Mouse (Mus musculus) forebrain, embryonic 12.5 days (tissue): Measurements from ENCODE around the gene Slc5a2. TPM values are rescaled to one million over a fixed set of nuclear protein-coding genes. Genes with fewer than 3 reads are reported as not detected.

Experiments used
- ATAC-seq: fragments of 200-750 bp; cut with Nextera tagmentation; 2 replicates; pipeline ENCODE4 v1.8.0; 2017; ENCODE audit warnings: moderate TSS enrichment; ENCODE audit not compliant: low FRiP score
- H3K27ac ChIP-seq: fragments of 300-500 bp; sonication (generic); 2 replicates; pipeline ENCODE4 v1.5.1; 2016; ENCODE audit warnings: mild to moderate bottlenecking
- H3K27me3 ChIP-seq: fragments of 300-500 bp; sonication (generic); 2 replicates; pipeline ENCODE4 v1.6.1; 2016; ENCODE audit warnings: mild to moderate bottlenecking
- H3K36me3 ChIP-seq: fragments of 300-500 bp; sonication (generic); replicated peaks from 2 replicates; pipeline ENCODE4 v1.6.1; 2016; ENCODE audit warnings: mild to moderate bottlenecking
- H3K4me1 ChIP-seq: fragments of 300-500 bp; sonication (generic); 2 replicates; pipeline ENCODE4 v1.6.1; 2016
- H3K4me2 ChIP-seq: fragments of 300-500 bp; sonication (generic); 2 replicates; pipeline ENCODE4 v1.6.1; 2016; ENCODE audit warnings: mild to moderate bottlenecking, moderate library complexity
- H3K4me3 ChIP-seq: fragments of 300-500 bp; sonication (generic); replicated peaks from 2 replicates; pipeline ENCODE4 v1.5.1; 2016; ENCODE audit warnings: mild to moderate bottlenecking
- H3K9ac ChIP-seq: fragments of 300-500 bp; sonication (generic); 2 replicates; pipeline ENCODE4 v1.6.1; 2016; ENCODE audit warnings: mild to moderate bottlenecking
- H3K9me3 ChIP-seq: fragments of 300-500 bp; sonication (generic); 2 replicates; pipeline ENCODE4 v1.6.1; 2016
- WGBS: fragments of 180-500 bp; shearing (Covaris S2); methylation state at CpG from one replicate; pipeline ENCODE4 v1.1.7; 2016; 5-methylcytosine and 5-hydroxymethylcytosine counted together
- polyA plus RNA-seq: library from polyadenylated mRNA; unstranded; fragments of >200 nt; fragmentation: Nextera tagmentation; extraction: Ambion mirVana; gene quantifications from 2 replicates; pipeline ENCODE4 v1.2.1, GENCODE M21; 2016

The Slc5a2 gene
- polyA plus RNA-seq, 1 experiment from 2014 or later = not detected

GRCm38 (mm10) chr7:128307851-128308250 lies 42.4 kb downstream of the Slc5a2 start:
- Histone ChIP-seq H3K27ac (no peak overlapping the region), H3K4me1 (no peaks in the 10 kb centered on the region), H3K4me3 (no peak overlapping the region), H3K9ac (no peak overlapping the region), H3K9me3 (no peaks in the 10 kb centered on the region), H3K4me2 (no peak overlapping the region), H3K36me3 (no peaks in the 10 kb centered on the region), H3K27me3 (0 out of 2 replicates have a peak, but pooled peaks cover 6% of the 10 kb centered on the region)
- ATAC-seq = no peak

- Histone ChIP-seq H3K9me3 (no peaks in the 10 kb centered on the region), H3K27ac (no peak overlapping the region), H3K36me3 (no peaks in the 10 kb centered on the region), H3K4me1 (no peaks in the 10 kb centered on the region), H3K9ac (no peak overlapping the region), H3K4me2 (no peak overlapping the region), H3K27me3 (0 out of 2 replicates have a peak, but pooled peaks cover under 1% of the 10 kb centered on the region), H3K4me3 (no peak overlapping the region)
- no peak for ATAC-seq
- 78% methylated on average over 3 of the region's 3 CpGs for WGBS
Measured at GRCm38 (mm10) chr7:128309216-128309615, 43.8 kb downstream of the Slc5a2 start.

GRCm38 (mm10) chr7:128309776-128310175 lies 44.3 kb downstream of the Slc5a2 start:
- H3K9ac ChIP-seq = no peak overlapping the region
- no peaks in the 10 kb centered on the region for H3K4me1 ChIP-seq
- 82% methylated on average over 1 of the region's 1 CpGs for WGBS
- no peaks in the 10 kb centered on the region for H3K36me3 ChIP-seq
- no peak for ATAC-seq
- H3K4me2 ChIP-seq = no peak overlapping the region
- no peaks in the 10 kb centered on the region for H3K9me3 ChIP-seq
- H3K27ac ChIP-seq = no peak overlapping the region
- no peaks in the 10 kb centered on the region for H3K27me3 ChIP-seq
- no peak overlapping the region for H3K4me3 ChIP-seq

- Histone ChIP-seq H3K9ac (no peak overlapping the region), H3K9me3 (no peaks in the 10 kb centered on the region), H3K27ac (no peak overlapping the region), H3K4me2 (no peak overlapping the region), H3K4me3 (no peak overlapping the region), H3K36me3 (no peaks in the 10 kb centered on the region), H3K4me1 (no peaks in the 10 kb centered on the region), H3K27me3 (no peaks in the 10 kb centered on the region)
- WGBS = 77% methylated on average over 8 of the region's 8 CpGs
- no peak for ATAC-seq
Measured at GRCm38 (mm10) chr7:128310229-128310688, 44.8 kb downstream of the Slc5a2 start.

- no peak overlapping the region for H3K9ac ChIP-seq
- H3K36me3 ChIP-seq = no peaks in the 10 kb centered on the region
- no peak overlapping the region for H3K4me2 ChIP-seq
- no peak for ATAC-seq
- no peaks in the 10 kb centered on the region for H3K9me3 ChIP-seq
- H3K27ac ChIP-seq = no peak overlapping the region
- WGBS = 74% methylated on average over 3 of the region's 3 CpGs
- no peak overlapping the region for H3K4me3 ChIP-seq
- H3K27me3 ChIP-seq = no peaks in the 10 kb centered on the region
- no peaks in the 10 kb centered on the region for H3K4me1 ChIP-seq
Measured at GRCm38 (mm10) chr7:128311263-128311662, 45.8 kb downstream of the Slc5a2 start.

- WGBS = 80% methylated on average over 8 of the region's 8 CpGs
- H3K9me3 ChIP-seq = no peaks in the 10 kb centered on the region
- no peak overlapping the region for H3K27ac ChIP-seq
- no peak overlapping the region for H3K9ac ChIP-seq
- H3K4me3 ChIP-seq = no peak overlapping the region
- no peaks in the 10 kb centered on the region for H3K27me3 ChIP-seq
- H3K4me1 ChIP-seq = no peaks in the 10 kb centered on the region
- no peaks in the 10 kb centered on the region for H3K36me3 ChIP-seq
- no peak overlapping the region for H3K4me2 ChIP-seq
- no peak for ATAC-seq
Measured at GRCm38 (mm10) chr7:128311811-128312210, 46.4 kb downstream of the Slc5a2 start.

- Histone ChIP-seq H3K4me2 (no peak overlapping the region), H3K4me3 (no peak overlapping the region), H3K9me3 (no peaks in the 10 kb centered on the region), H3K9ac (no peak overlapping the region), H3K27me3 (no peaks in the 10 kb centered on the region), H3K27ac (no peak overlapping the region), H3K36me3 (no peaks in the 10 kb centered on the region), H3K4me1 (no peaks in the 10 kb centered on the region)
- WGBS = 76% methylated on average over 13 of the region's 13 CpGs
- ATAC-seq = no peak
Measured at GRCm38 (mm10) chr7:128312375-128313059, 47.1 kb downstream of the Slc5a2 start.

GRCm38 (mm10) chr7:128313601-128314000 lies 48.1 kb downstream of the Slc5a2 start:
- WGBS = 85% methylated on average over 2 of the region's 2 CpGs
- Histone ChIP-seq H3K27ac (no peak overlapping the region), H3K4me3 (no peak overlapping the region), H3K9me3 (no peaks in the 10 kb centered on the region), H3K9ac (no peak overlapping the region), H3K4me2 (no peak overlapping the region), H3K4me1 (no peaks in the 10 kb centered on the region), H3K27me3 (no peaks in the 10 kb centered on the region), H3K36me3 (no peaks in the 10 kb centered on the region)
- no peak for ATAC-seq

GRCm38 (mm10) chr7:128314491-128314890 lies 49.0 kb downstream of the Slc5a2 start:
- Histone ChIP-seq H3K4me2 (no peak overlapping the region), H3K36me3 (no peaks in the 10 kb centered on the region), H3K9me3 (no peaks in the 10 kb centered on the region), H3K9ac (no peak overlapping the region), H3K4me3 (no peak overlapping the region), H3K27me3 (no peaks in the 10 kb centered on the region), H3K27ac (no peak overlapping the region), H3K4me1 (no peaks in the 10 kb centered on the region)
- WGBS = 83% methylated on average over 7 of the region's 7 CpGs
- no peak for ATAC-seq

GRCm38 (mm10) chr7:128317011-128317410 lies 51.6 kb downstream of the Slc5a2 start:
- H3K4me2 ChIP-seq = no peak overlapping the region
- H3K9me3 ChIP-seq = no peaks in the 10 kb centered on the region
- no peak overlapping the region for H3K9ac ChIP-seq
- ATAC-seq = no peak
- WGBS = 41% methylated on average over 2 of the region's 4 CpGs
- H3K4me1 ChIP-seq = no peaks in the 10 kb centered on the region
- no peaks in the 10 kb centered on the region for H3K27me3 ChIP-seq
- no peaks in the 10 kb centered on the region for H3K36me3 ChIP-seq
- H3K4me3 ChIP-seq = no peak overlapping the region
- no peak overlapping the region for H3K27ac ChIP-seq

- ATAC-seq = no peak
- Histone ChIP-seq H3K36me3 (no peaks in the 10 kb centered on the region), H3K9me3 (no peaks in the 10 kb centered on the region), H3K4me1 (no peaks in the 10 kb centered on the region), H3K4me2 (no peak overlapping the region), H3K27ac (no peak overlapping the region), H3K4me3 (no peak overlapping the region), H3K9ac (no peak overlapping the region), H3K27me3 (no peaks in the 10 kb centered on the region)
- WGBS = 90% methylated on average over 7 of the region's 7 CpGs
Measured at GRCm38 (mm10) chr7:128319140-128319539, 53.7 kb downstream of the Slc5a2 start.

GRCm38 (mm10) chr7:128320219-128320816 lies 54.9 kb downstream of the Slc5a2 start:
- H3K9ac ChIP-seq = no peak overlapping the region
- no peaks in the 10 kb centered on the region for H3K9me3 ChIP-seq
- 96% methylated on average over 2 of the region's 2 CpGs for WGBS
- ATAC-seq = no peak
- no peak overlapping the region for H3K4me2 ChIP-seq
- no peaks in the 10 kb centered on the region for H3K36me3 ChIP-seq
- H3K27me3 ChIP-seq = no peaks in the 10 kb centered on the region
- H3K27ac ChIP-seq = no peak overlapping the region
- H3K4me3 ChIP-seq = no peak overlapping the region
- no peaks in the 10 kb centered on the region for H3K4me1 ChIP-seq

- 80% methylated on average over 7 of the region's 7 CpGs for WGBS
- H3K27ac ChIP-seq = no peak overlapping the region
- H3K4me1 ChIP-seq = no peaks in the 10 kb centered on the region
- H3K4me2 ChIP-seq = no peak overlapping the region
- no peaks in the 10 kb centered on the region for H3K27me3 ChIP-seq
- no peaks in the 10 kb centered on the region for H3K36me3 ChIP-seq
- no peak overlapping the region for H3K9ac ChIP-seq
- no peak for ATAC-seq
- H3K9me3 ChIP-seq = no peaks in the 10 kb centered on the region
- H3K4me3 ChIP-seq = no peak overlapping the region
Measured at GRCm38 (mm10) chr7:128321260-128321659, 55.8 kb downstream of the Slc5a2 start.
